Mouse (Mus musculus) olfactory bulb, adult 2 months (tissue): Measurements from ENCODE around the gene Rasgef1b.

ENCODE experiments used
- CTCF ChIP-seq: fragments of 200-500 bp; IDR thresholded peaks from 2 replicates; pipeline ENCODE4 v1.5.1; 2012; ENCODE audit warnings: low read depth, mild to moderate bottlenecking, low read length, moderate library complexity; ENCODE audit not compliant: insufficient read depth
- POLR2A ChIP-seq: fragments of 200-500 bp; IDR thresholded peaks from 2 replicates; pipeline ENCODE4 v1.6.1; 2012; ENCODE audit warnings: mild to moderate bottlenecking, low read depth, low read length, moderate library complexity; ENCODE audit not compliant: insufficient read depth

GRCm38 (mm10) chr5:99279016-99279757 is 449.7 kb downstream of the Rasgef1b start:
- TF ChIP-seq CTCF (no peak), POLR2A (no peak)
